Mouse (Mus musculus) megakaryocyte, embryonic 14.5 days (primary cell): ENCODE measurements around the gene Cebpa.

Source experiments
- FLI1 ChIP-seq: IDR thresholded peaks from 2 replicates; pipeline ENCODE4 v1.6.1; 2012; ENCODE audit warnings: low read length, inconsistent platforms, mixed read lengths
- GATA1 ChIP-seq: IDR thresholded peaks from 3 replicates; pipeline ENCODE4 v1.6.1; 2012; ENCODE audit warnings: mixed read lengths, low read length, inconsistent platforms, borderline replicate concordance

GRCm38 (mm10) chr7:35156561-35157477 lies 37.7 kb downstream of the Cebpa start:
- TF ChIP-seq GATA1: no peak
- TF ChIP-seq FLI1: no peak
